Mouse (Mus musculus) intestine, embryonic 16.5 days (tissue): ENCODE measurements around the gene Dnah7b. TPM values are rescaled to one million over a fixed set of nuclear protein-coding genes. Genes with fewer than 3 reads are reported as not detected.
"Not testable (repeated sequence)": the region's sequence is repeated elsewhere in the genome, so short reads cannot be mapped to it uniquely, and the experiment has no call there.

Source experiments
- ATAC-seq: fragments of 200-750 bp; cut with Nextera tagmentation; 2 replicates; pipeline ENCODE4 v1.8.0; 2017; ENCODE audit warnings: moderate TSS enrichment, moderate library complexity
- H3K27ac ChIP-seq: fragments of 300-500 bp; sonication (generic); 2 replicates; pipeline ENCODE4 v1.5.1; 2014; ENCODE audit warnings: mild to moderate bottlenecking, low read length
- H3K27me3 ChIP-seq: fragments of 300-500 bp; sonication (generic); replicated peaks from 2 replicates; pipeline ENCODE4 v1.6.1; 2014; ENCODE audit warnings: low read length, control low read depth, mixed read lengths; ENCODE audit not compliant: control insufficient read depth, insufficient read depth
- H3K36me3 ChIP-seq: fragments of 300-500 bp; sonication (generic); 2 replicates; pipeline ENCODE4 v1.6.1; 2014; ENCODE audit warnings: low read length, control low read depth; ENCODE audit not compliant: control insufficient read depth, insufficient read depth
- H3K4me1 ChIP-seq: fragments of 300-500 bp; sonication (generic); 2 replicates; pipeline ENCODE4 v1.6.1; 2014; ENCODE audit warnings: low read length, control low read depth, mixed read lengths; ENCODE audit not compliant: control insufficient read depth, insufficient read depth
- H3K4me2 ChIP-seq: fragments of 300-500 bp; sonication (generic); 2 replicates; pipeline ENCODE4 v1.6.1; 2014; ENCODE audit warnings: low read depth, low read length, control low read depth
- H3K4me3 ChIP-seq: fragments of 300-500 bp; sonication (generic); 2 replicates; pipeline ENCODE4 v1.5.1; 2014; ENCODE audit warnings: mild to moderate bottlenecking, low read length
- H3K9ac ChIP-seq: fragments of 300-500 bp; sonication (generic); 2 replicates; pipeline ENCODE4 v1.6.1; 2014; ENCODE audit warnings: low read depth, low read length
- H3K9me3 ChIP-seq: fragments of 300-500 bp; sonication (generic); 2 replicates; pipeline ENCODE4 v1.6.1; 2016; ENCODE audit warnings: low read length, control low read depth; ENCODE audit not compliant: control insufficient read depth
- WGBS: fragments of 180-500 bp; shearing (Covaris S2); extraction: QIAGEN DNeasy Blood & Tissue Kit; methylation state at CpG from one replicate; pipeline ENCODE4 v1.1.7; 2014; 5-methylcytosine and 5-hydroxymethylcytosine counted together
- polyA plus RNA-seq: library from polyadenylated mRNA; unstranded; fragments of >200 nt; fragmentation: Nextera tagmentation; extraction: Ambion mirVana; gene quantifications from 2 replicates; pipeline ENCODE4 v1.2.1, GENCODE M21; 2015

Gene Dnah7b
- 0.53 and 0.61 TPM in 2 replicates for polyA plus RNA-seq

DNA sequence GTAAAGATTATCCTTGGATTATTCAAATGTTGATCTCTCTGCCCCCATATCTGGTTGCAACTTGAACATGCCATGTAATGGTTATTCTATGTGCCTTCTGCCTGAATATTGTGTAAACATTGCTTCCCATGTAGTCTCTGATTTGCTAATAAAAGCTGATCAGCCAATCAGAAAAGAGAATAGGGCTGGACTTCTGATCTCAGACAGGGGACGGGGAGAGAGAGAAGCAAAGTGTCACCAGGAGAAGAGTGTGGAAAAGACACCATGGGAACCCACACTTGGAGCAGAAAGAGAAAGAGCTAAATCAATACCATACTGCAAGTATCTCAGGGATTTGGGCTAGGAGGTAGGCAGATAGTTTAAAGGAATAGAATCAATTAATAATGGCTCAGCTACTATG, at the start of gene Dnah7b:
Dnah7b (plus strand) TSS at position 301 of the 400 bp plus-strand sequence.
- Histone ChIP-seq H3K27me3 (no peaks in the 10 kb centered on the region), H3K4me2 (peak within 1 kb of the TSS; percentile 76), H3K9ac (peak within 1 kb of the TSS; percentile 83), H3K9me3 (no peaks in the 10 kb centered on the region), H3K36me3 (no peaks in the 10 kb centered on the region), H3K4me1 (no peaks in the 10 kb centered on the region), H3K27ac (peak within 1 kb of the TSS; percentile 74), H3K4me3 (peak within 1 kb of the TSS; percentile 68)
- ATAC-seq, result no peak
- 37% methylated on average over 1 of the region's 1 CpGs for WGBS

- Histone ChIP-seq H3K9me3 (no peaks in the 10 kb centered on the region), H3K36me3 (no peaks in the 10 kb centered on the region), H3K4me3 (no peak overlapping the region), H3K9ac (no peak overlapping the region), H3K4me1 (no peaks in the 10 kb centered on the region), H3K27ac (no peak overlapping the region), H3K27me3 (no peaks in the 10 kb centered on the region), H3K4me2 (no peak overlapping the region)
- WGBS, result 45% methylated on average over 2 of the region's 2 CpGs
- peak; percentile 86 for ATAC-seq
These were observed 47.6 kb upstream of the Dnah7b start for GRCm38 (mm10) chr1:46018382-46018977.

DNA sequence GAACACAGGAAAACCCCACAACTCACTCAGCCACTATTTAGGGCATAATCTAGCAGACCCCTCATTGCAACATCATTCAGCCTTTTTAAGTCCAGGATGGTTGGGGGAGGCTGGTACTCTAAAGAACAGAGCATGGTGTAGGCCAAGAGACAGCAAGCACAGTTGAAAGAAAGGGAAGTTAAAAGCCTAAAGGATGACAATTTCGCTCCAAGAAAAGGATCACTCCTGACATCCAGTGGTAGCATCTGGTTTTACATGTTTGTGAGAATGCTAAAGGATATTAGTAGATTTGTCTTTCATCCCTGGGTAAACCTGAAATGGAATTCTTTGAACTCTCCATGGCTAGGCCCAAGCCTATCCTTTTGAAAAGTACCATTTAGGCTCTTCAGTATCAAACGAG, 43.9 kb upstream of the Dnah7b start:
- H3K4me1 ChIP-seq, result no peaks in the 10 kb centered on the region
- no peaks in the 10 kb centered on the region for H3K9me3 ChIP-seq
- no peak overlapping the region for H3K9ac ChIP-seq
- ATAC-seq, result no peak
- no peak overlapping the region for H3K4me3 ChIP-seq
- no peaks in the 10 kb centered on the region for H3K36me3 ChIP-seq
- no peak overlapping the region for H3K27ac ChIP-seq
- no peaks in the 10 kb centered on the region for H3K27me3 ChIP-seq
- H3K4me2 ChIP-seq, result no peak overlapping the region
- WGBS, result 30% methylated on average over 2 of the region's 2 CpGs

DNA sequence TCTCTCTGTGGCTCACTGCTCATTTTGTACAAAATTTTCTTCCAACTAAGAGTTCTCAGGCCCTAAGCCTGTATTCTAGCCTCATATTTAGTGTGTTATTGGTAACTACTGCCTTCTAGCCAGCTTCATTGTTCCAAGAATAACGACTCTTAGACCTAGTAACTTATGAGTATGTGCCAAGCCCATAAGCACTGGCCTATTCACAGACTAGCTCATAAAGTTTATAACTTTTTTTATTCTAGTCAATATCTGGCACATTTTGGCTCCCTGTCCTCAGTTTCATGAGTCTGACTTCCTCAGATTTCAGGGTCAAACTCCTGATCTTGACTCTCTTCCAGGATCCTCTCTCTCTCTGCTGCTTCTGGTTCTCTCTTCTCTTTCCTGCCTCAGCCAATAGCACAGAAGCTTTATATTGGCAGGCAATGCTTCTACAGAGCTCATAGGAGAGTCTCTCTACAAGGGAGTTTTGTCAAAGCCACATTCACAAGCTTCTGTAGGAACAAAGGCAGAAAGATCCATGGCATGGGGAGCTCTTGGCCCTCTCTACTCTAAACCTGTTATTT, 34.0 kb upstream of the Dnah7b start:
- no peaks in the 10 kb centered on the region for H3K36me3 ChIP-seq
- ATAC-seq, result no peak
- 66% methylated on average over 1 of the region's 1 CpGs for WGBS
- H3K9ac ChIP-seq, result no peak overlapping the region
- no peak overlapping the region for H3K4me3 ChIP-seq
- H3K4me2 ChIP-seq, result no peak overlapping the region
- no peak overlapping the region for H3K27ac ChIP-seq
- no peaks in the 10 kb centered on the region for H3K27me3 ChIP-seq
- H3K9me3 ChIP-seq, result no peaks in the 10 kb centered on the region
- no peaks in the 10 kb centered on the region for H3K4me1 ChIP-seq

DNA sequence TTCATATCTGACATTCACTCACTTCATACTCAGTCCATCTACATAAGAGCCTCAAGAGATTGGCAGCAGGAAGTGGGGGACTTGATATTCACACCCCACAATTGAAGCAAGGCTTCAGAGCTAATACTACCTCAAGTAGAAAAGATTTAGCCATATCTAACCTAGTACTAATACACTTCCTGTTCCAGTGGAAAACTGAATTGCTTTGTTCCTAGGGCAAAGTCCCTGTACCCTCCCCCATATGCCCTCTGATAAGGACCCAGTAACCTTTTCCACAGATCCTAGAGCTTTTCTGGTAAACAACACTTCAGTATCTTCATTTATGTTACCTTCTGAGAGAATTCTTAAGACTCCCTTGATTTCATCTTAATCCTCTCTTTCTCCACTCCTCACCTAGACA, 17.9 kb upstream of the Dnah7b start:
- no peak overlapping the region for H3K27ac ChIP-seq
- H3K9me3 ChIP-seq, result no peaks in the 10 kb centered on the region
- H3K27me3 ChIP-seq, result no peaks in the 10 kb centered on the region
- H3K4me3 ChIP-seq, result no peak overlapping the region
- no peaks in the 10 kb centered on the region for H3K4me1 ChIP-seq
- H3K36me3 ChIP-seq, result no peaks in the 10 kb centered on the region
- ATAC-seq, result peak; percentile 52; the same call in 1 of the 2 replicates
- H3K4me2 ChIP-seq, result no peak overlapping the region
- no peak overlapping the region for H3K9ac ChIP-seq

GRCm38 (mm10) chr1:46066484-46067251, 553 bp downstream of the Dnah7b start:
- H3K27ac ChIP-seq, result peak overlapping the region; percentile 74
- no peaks in the 10 kb centered on the region for H3K4me1 ChIP-seq
- H3K36me3 ChIP-seq, result no peaks in the 10 kb centered on the region
- peak overlapping the region; percentile 68 for H3K4me3 ChIP-seq
- no peaks in the 10 kb centered on the region for H3K9me3 ChIP-seq
- 1% methylated on average over 28 of the region's 28 CpGs for WGBS
- no peaks in the 10 kb centered on the region for H3K27me3 ChIP-seq
- peak overlapping the region; percentile 76 for H3K4me2 ChIP-seq
- ATAC-seq, result peak; percentile 92
- H3K9ac ChIP-seq, result peak overlapping the region; percentile 83

DNA sequence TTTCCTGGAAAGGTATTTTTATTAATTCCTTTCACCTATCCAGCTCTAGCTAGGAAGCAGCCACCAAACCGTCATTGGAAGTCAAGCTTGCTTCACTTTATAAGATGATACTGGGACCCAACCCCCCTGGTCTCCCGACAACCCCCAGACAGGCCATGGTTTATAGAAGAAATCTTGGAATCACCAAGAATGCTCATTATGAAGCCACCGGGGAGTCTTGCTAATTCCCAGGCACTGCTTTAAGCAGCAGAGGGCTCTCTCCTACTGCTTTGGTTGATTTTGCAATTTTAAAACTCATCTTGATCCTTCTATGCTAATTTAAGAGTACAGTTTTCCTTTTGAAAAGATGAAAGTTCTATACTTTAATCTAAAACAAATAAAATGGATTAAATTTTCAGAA, 2.7 kb downstream of the Dnah7b start:
- not testable (repeated sequence) for H3K27me3 ChIP-seq, H3K36me3 ChIP-seq, ATAC-seq, H3K27ac ChIP-seq, H3K4me1 ChIP-seq, H3K9me3 ChIP-seq, H3K4me2 ChIP-seq, H3K4me3 ChIP-seq, H3K9ac ChIP-seq
- WGBS, result 81% methylated on average over 3 of the region's 3 CpGs

- Histone ChIP-seq H3K36me3 (no peaks in the 10 kb centered on the region), H3K4me3 (no peak overlapping the region), H3K4me1 (no peaks in the 10 kb centered on the region), H3K9me3 (no peaks in the 10 kb centered on the region), H3K27ac (no peak overlapping the region), H3K27me3 (no peaks in the 10 kb centered on the region), H3K4me2 (no peak overlapping the region), H3K9ac (no peak overlapping the region)
- no peak for ATAC-seq
- 98% methylated on average over 2 of the region's 2 CpGs for WGBS
These were observed 11.8 kb downstream of the Dnah7b start for GRCm38 (mm10) chr1:46077891-46078290.

GRCm38 (mm10) chr1:46100484-46100883, 34.4 kb downstream of the Dnah7b start:
- Histone ChIP-seq H3K4me1 (no peaks in the 10 kb centered on the region), H3K4me2 (no peak overlapping the region), H3K36me3 (no peaks in the 10 kb centered on the region), H3K27ac (no peak overlapping the region), H3K9ac (no peak overlapping the region), H3K27me3 (no peaks in the 10 kb centered on the region), H3K9me3 (no peaks in the 10 kb centered on the region), H3K4me3 (no peak overlapping the region)
- no peak for ATAC-seq
- 68% methylated on average over 2 of the region's 2 CpGs for WGBS
